Mouse (Mus musculus) erythroblast, adult 5-6 weeks (primary cell): Measurements from ENCODE around the gene Tmem74b. TPM values are rescaled to one million over a fixed set of nuclear protein-coding genes. Genes with fewer than 3 reads are reported as not detected.

Experiments
- ATAC-seq: replicated peaks from 2 replicates; pipeline ENCODE4 v1.8.0; 2016; ENCODE audit warnings: moderate number of reproducible peaks, mild to moderate bottlenecking, moderate TSS enrichment, inconsistent platforms; ENCODE audit not compliant: poor library complexity, low FRiP score, severe bottlenecking
- total RNA-seq, 2 experiments: library from RNA; stranded (forward) in 1 of 2; stranded (reverse) in 1 of 2; fragments of 150-400 nt in 1 of 2; fragments of 200-764, 138-1000 nt in 1 of 2; gene quantifications; 2 replicates each; pipeline versions ENCODE4 v1.2.3 to v1.2.4; 2015 to 2017; ENCODE audit warnings: low replicate concordance in 2 of 2

Gene Tmem74b
- not detected in 2 replicates for total RNA-seq (2015; ENCODE audit: low replicate concordance)
- total RNA-seq (2017; ENCODE audit: low replicate concordance) = not detected in 2 replicates

- ATAC-seq = no peak
These were observed at the start of gene Tmem74b for GRCm38 (mm10) chr2:151701231-151702145. TSS of gene Tmem74b (plus strand) at chr2:151702008.

- no peak for ATAC-seq
These were observed 49.8 kb upstream of the Tmem74b start for GRCm38 (mm10) chr2:151652053-151652452.

GRCm38 (mm10) chr2:151668433-151668832, 33.4 kb upstream of the Tmem74b start, which contains the start of gene Rad21l:
TSS of gene Rad21l (minus strand) at chr2:151668533.
- no peak for ATAC-seq

GRCm38 (mm10) chr2:151670026-151670967, 31.5 kb upstream of the Tmem74b start:
- peak; percentile 62 for ATAC-seq

GRCm38 (mm10) chr2:151670968-151671329, 30.9 kb upstream of the Tmem74b start:
- ATAC-seq = no peak

- ATAC-seq = no peak
These were observed 25.6 kb upstream of the Tmem74b start for GRCm38 (mm10) chr2:151676234-151676633.

- ATAC-seq = no peak
These were observed 19.5 kb upstream of the Tmem74b start for GRCm38 (mm10) chr2:151682357-151682756.

- no peak for ATAC-seq
These were observed 18.8 kb upstream of the Tmem74b start for GRCm38 (mm10) chr2:151682976-151683375.

- ATAC-seq = no peak
These were observed 490 bp downstream of the Tmem74b start for GRCm38 (mm10) chr2:151702146-151702850.

- ATAC-seq = no peak
These were observed 1.0 kb downstream of the Tmem74b start for GRCm38 (mm10) chr2:151702851-151703190.

- ATAC-seq = no peak
These were observed 10.8 kb downstream of the Tmem74b start for GRCm38 (mm10) chr2:151712647-151713046.

GRCm38 (mm10) chr2:151715526-151715925, 13.7 kb downstream of the Tmem74b start:
- no peak for ATAC-seq

- ATAC-seq = no peak
These were observed 14.7 kb downstream of the Tmem74b start for GRCm38 (mm10) chr2:151716318-151717055.

- no peak for ATAC-seq
These were observed 22.3 kb downstream of the Tmem74b start for GRCm38 (mm10) chr2:151724094-151724493.

- ATAC-seq = no peak
These were observed 31.5 kb downstream of the Tmem74b start for GRCm38 (mm10) chr2:151733151-151733865.

GRCm38 (mm10) chr2:151735422-151735821, 33.6 kb downstream of the Tmem74b start:
- ATAC-seq = no peak

- no peak for ATAC-seq
These were observed 36.7 kb downstream of the Tmem74b start for GRCm38 (mm10) chr2:151738460-151738859.

GRCm38 (mm10) chr2:151739081-151739480, 37.3 kb downstream of the Tmem74b start:
- 0 out of 2 replicates have a peak, but pooled peaks have one; percentile 4 for ATAC-seq
